Mouse (Mus musculus) forebrain, embryonic 16.5 days (tissue): ENCODE results near the gene Kif3c. TPM values are rescaled to one million over a fixed set of nuclear protein-coding genes. Genes with fewer than 3 reads are reported as not detected.
A peak's percentile ranks its signal among the peaks of the same experiment; 100 is the strongest.

ENCODE experiments used
- ATAC-seq: fragments of 200-750 bp; cut with Nextera tagmentation; 2 replicates; pipeline ENCODE4 v1.8.0; 2017; ENCODE audit warnings: mild to moderate bottlenecking, moderate library complexity
- H3K27ac ChIP-seq: fragments of 300-500 bp; sonication (generic); 2 replicates; pipeline ENCODE4 v1.5.1; 2014; ENCODE audit warnings: low read length, control low read depth
- H3K27me3 ChIP-seq: fragments of 300-500 bp; sonication (generic); replicated peaks from 2 replicates; pipeline ENCODE4 v1.6.1; 2014; ENCODE audit warnings: low read length; ENCODE audit not compliant: control insufficient read depth, insufficient read depth
- H3K36me3 ChIP-seq: fragments of 300-500 bp; sonication (generic); 2 replicates; pipeline ENCODE4 v1.6.1; 2014; ENCODE audit not compliant: control insufficient read depth, insufficient read depth
- H3K4me1 ChIP-seq: fragments of 300-500 bp; sonication (generic); replicated peaks from 2 replicates; pipeline ENCODE4 v1.6.1; 2014; ENCODE audit warnings: low read length; ENCODE audit not compliant: control insufficient read depth, insufficient read depth
- H3K4me2 ChIP-seq: fragments of 300-500 bp; sonication (generic); 2 replicates; pipeline ENCODE4 v1.6.1; 2014; ENCODE audit warnings: mild to moderate bottlenecking, low read length, control low read depth
- H3K4me3 ChIP-seq: fragments of 300-500 bp; sonication (generic); replicated peaks from 2 replicates; pipeline ENCODE4 v1.5.1; 2014; ENCODE audit warnings: mild to moderate bottlenecking, low read length, control low read depth
- H3K9ac ChIP-seq: fragments of 300-500 bp; sonication (generic); replicated peaks from 2 replicates; pipeline ENCODE4 v1.6.1; 2014; ENCODE audit warnings: low read depth, low read length, control low read depth
- H3K9me3 ChIP-seq: fragments of 300-500 bp; sonication (generic); 2 replicates; pipeline ENCODE4 v1.6.1; 2016; ENCODE audit warnings: low read length; ENCODE audit not compliant: control insufficient read depth
- WGBS: fragments of 180-500 bp; shearing (Covaris S2); extraction: QIAGEN DNeasy Blood & Tissue Kit; methylation state at CpG from one replicate; pipeline ENCODE4 v1.1.7; 2014; 5-methylcytosine and 5-hydroxymethylcytosine counted together
- polyA plus RNA-seq: library from polyadenylated mRNA; unstranded; fragments of >200 nt; fragmentation: Nextera tagmentation; extraction: Ambion mirVana; gene quantifications from 2 replicates; pipeline ENCODE4 v1.2.1, GENCODE M21; 2015

Gene Kif3c
- polyA plus RNA-seq, 1 experiment from 2014 or later, result 118 TPM

- H3K4me1 ChIP-seq, result peaks cover 25% of the 10 kb centered on the region
- H3K9ac ChIP-seq, result no peak overlapping the region
- 18% methylated on average over 3 of the region's 3 CpGs for WGBS
- H3K4me2 ChIP-seq, result no peak overlapping the region
- H3K27ac ChIP-seq, result no peak overlapping the region
- H3K36me3 ChIP-seq, result peaks cover 14% of the 10 kb centered on the region
- ATAC-seq, result no peak
- H3K4me3 ChIP-seq, result no peak overlapping the region
- H3K9me3 ChIP-seq, result no peaks in the 10 kb centered on the region
- H3K27me3 ChIP-seq, result no peaks in the 10 kb centered on the region
These were observed 12.3 kb downstream of the Kif3c start for GRCm38 (mm10) chr12:3377190-3377589.

GRCm38 (mm10) chr12:3377755-3378154, 12.8 kb downstream of the Kif3c start:
- H3K4me1 ChIP-seq, result peaks cover 19% of the 10 kb centered on the region
- H3K9me3 ChIP-seq, result no peaks in the 10 kb centered on the region
- H3K4me2 ChIP-seq, result no peak overlapping the region
- H3K4me3 ChIP-seq, result no peak overlapping the region
- 83% methylated on average over 5 of the region's 5 CpGs for WGBS
- H3K36me3 ChIP-seq, result peaks cover 18% of the 10 kb centered on the region
- no peak for ATAC-seq
- no peaks in the 10 kb centered on the region for H3K27me3 ChIP-seq
- no peak overlapping the region for H3K9ac ChIP-seq
- H3K27ac ChIP-seq, result no peak overlapping the region

- H3K27me3 ChIP-seq, result no peaks in the 10 kb centered on the region
- 76% methylated on average over 1 of the region's 1 CpGs for WGBS
- no peak for ATAC-seq
- H3K4me2 ChIP-seq, result no peak overlapping the region
- no peak overlapping the region for H3K4me3 ChIP-seq
- H3K4me1 ChIP-seq, result peaks cover 18% of the 10 kb centered on the region
- H3K9me3 ChIP-seq, result no peaks in the 10 kb centered on the region
- no peak overlapping the region; the same call in 1 of the 2 replicates for H3K27ac ChIP-seq
- no peak overlapping the region for H3K9ac ChIP-seq
- H3K36me3 ChIP-seq, result peaks cover 30% of the 10 kb centered on the region
These were observed 19.9 kb downstream of the Kif3c start for GRCm38 (mm10) chr12:3384860-3385259.

GRCm38 (mm10) chr12:3385271-3385670, 20.3 kb downstream of the Kif3c start:
- Histone ChIP-seq H3K36me3 (peaks cover 33% of the 10 kb centered on the region), H3K4me2 (no peak overlapping the region), H3K9me3 (no peaks in the 10 kb centered on the region), H3K9ac (0 out of 2 replicates have a peak overlapping the region, but pooled peaks have one; percentile 17), H3K4me1 (peaks cover 18% of the 10 kb centered on the region), H3K27me3 (no peaks in the 10 kb centered on the region), H3K4me3 (no peak overlapping the region), H3K27ac (no peak overlapping the region)
- ATAC-seq, result no peak
- 65% methylated on average over 6 of the region's 6 CpGs for WGBS

- WGBS, result 29% methylated on average over 10 of the region's 10 CpGs
- Histone ChIP-seq H3K4me3 (no peak overlapping the region), H3K9me3 (no peaks in the 10 kb centered on the region), H3K27me3 (no peaks in the 10 kb centered on the region), H3K36me3 (peaks cover 33% of the 10 kb centered on the region), H3K4me2 (no peak overlapping the region), H3K9ac (no peak overlapping the region), H3K27ac (peak overlapping the region; percentile 33), H3K4me1 (peaks cover 18% of the 10 kb centered on the region)
- peak; percentile 11; the same call in 1 of the 2 replicates for ATAC-seq
These were observed 21.0 kb downstream of the Kif3c start for GRCm38 (mm10) chr12:3385940-3386339.

- WGBS, result 95% methylated on average over 16 of the region's 16 CpGs
These were observed 23.0 kb downstream of the Kif3c start for GRCm38 (mm10) chr12:3387891-3388290.

GRCm38 (mm10) chr12:3389394-3389793, 24.5 kb downstream of the Kif3c start:
- Histone ChIP-seq H3K4me3 (no peak overlapping the region), H3K27ac (no peak overlapping the region), H3K36me3 (peaks cover 22% of the 10 kb centered on the region), H3K9ac (no peak overlapping the region), H3K9me3 (no peaks in the 10 kb centered on the region), H3K4me1 (peaks cover 18% of the 10 kb centered on the region), H3K4me2 (no peak overlapping the region), H3K27me3 (no peaks in the 10 kb centered on the region)
- ATAC-seq, result no peak
- 88% methylated on average over 12 of the region's 12 CpGs for WGBS

More at GRCm38 (mm10) chr12:3387891-3388290, 23.0 kb downstream of the Kif3c start:
- Histone ChIP-seq H3K27ac (no peak overlapping the region), H3K4me3 (no peak overlapping the region), H3K4me2 (no peak overlapping the region), H3K27me3 (no peaks in the 10 kb centered on the region), H3K9me3 (no peaks in the 10 kb centered on the region), H3K9ac (no peak overlapping the region), H3K4me1 (peaks cover 18% of the 10 kb centered on the region), H3K36me3 (peaks cover 25% of the 10 kb centered on the region)
- no peak for ATAC-seq

GRCm38 (mm10) chr12:3390071-3390470, 25.1 kb downstream of the Kif3c start:
- Histone ChIP-seq H3K9ac (no peak overlapping the region), H3K27ac (no peak overlapping the region), H3K9me3 (no peaks in the 10 kb centered on the region), H3K4me2 (no peak overlapping the region), H3K27me3 (no peaks in the 10 kb centered on the region), H3K36me3 (peaks cover 26% of the 10 kb centered on the region), H3K4me3 (no peak overlapping the region), H3K4me1 (peaks cover 12% of the 10 kb centered on the region)
- WGBS, result 94% methylated on average over 1 of the region's 2 CpGs
- no peak for ATAC-seq

- Histone ChIP-seq H3K9ac (no peak overlapping the region), H3K4me2 (no peak overlapping the region), H3K9me3 (no peaks in the 10 kb centered on the region), H3K27ac (no peak overlapping the region), H3K4me1 (peaks cover 5% of the 10 kb centered on the region), H3K36me3 (peaks cover 26% of the 10 kb centered on the region), H3K4me3 (no peak overlapping the region), H3K27me3 (no peaks in the 10 kb centered on the region)
- peak; percentile 71 for ATAC-seq
- WGBS, result 32% methylated on average over 12 of the region's 12 CpGs
These were observed 25.8 kb downstream of the Kif3c start for GRCm38 (mm10) chr12:3390577-3391262.
